Mouse (Mus musculus) liver, embryonic 15.5 days (tissue): ENCODE results near the gene Mitf. TPM values are rescaled to one million over a fixed set of nuclear protein-coding genes. Genes with fewer than 3 reads are reported as not detected.

Source experiments
- ATAC-seq: fragments of 200-750 bp; cut with Nextera tagmentation; 2 replicates; pipeline ENCODE4 v1.8.0; 2017; ENCODE audit warnings: moderate number of reproducible peaks, mild to moderate bottlenecking, moderate library complexity; ENCODE audit not compliant: insufficient read depth
- H3K27ac ChIP-seq: fragments of 300-500 bp; sonication (generic); replicated peaks from 2 replicates; pipeline ENCODE4 v1.5.1; 2015; ENCODE audit warnings: mild to moderate bottlenecking, inconsistent platforms
- H3K27me3 ChIP-seq: fragments of 300-500 bp; sonication (generic); 2 replicates; pipeline ENCODE4 v1.6.1; 2015; ENCODE audit warnings: mild to moderate bottlenecking, inconsistent platforms
- H3K36me3 ChIP-seq: fragments of 300-500 bp; sonication (generic); replicated peaks from 2 replicates; pipeline ENCODE4 v1.6.1; 2015; ENCODE audit warnings: moderate library complexity, mild to moderate bottlenecking, inconsistent platforms
- H3K4me1 ChIP-seq: fragments of 300-500 bp; sonication (generic); replicated peaks from 2 replicates; pipeline ENCODE4 v1.6.1; 2015; ENCODE audit warnings: inconsistent platforms
- H3K4me2 ChIP-seq: fragments of 300-500 bp; sonication (generic); 2 replicates; pipeline ENCODE4 v1.6.1; 2015; ENCODE audit warnings: moderate library complexity, mild to moderate bottlenecking, inconsistent platforms
- H3K4me3 ChIP-seq: fragments of 300-500 bp; sonication (generic); replicated peaks from 2 replicates; pipeline ENCODE4 v1.5.1; 2015; ENCODE audit warnings: mild to moderate bottlenecking, inconsistent platforms
- H3K9ac ChIP-seq: fragments of 300-500 bp; sonication (generic); 2 replicates; pipeline ENCODE4 v1.6.1; 2015; ENCODE audit warnings: moderate library complexity, mild to moderate bottlenecking, inconsistent platforms
- H3K9me3 ChIP-seq: fragments of 300-500 bp; sonication (generic); replicated peaks from 2 replicates; pipeline ENCODE4 v1.6.1; 2016; ENCODE audit warnings: inconsistent platforms
- WGBS: fragments of 180-500 bp; shearing (Covaris S2); methylation state at CpG from one replicate; pipeline ENCODE4 v1.1.7; 2015; ENCODE audit warnings: mixed read lengths; ENCODE audit not compliant: insufficient replicate concordance; 5-methylcytosine and 5-hydroxymethylcytosine counted together
- polyA plus RNA-seq: library from polyadenylated mRNA; unstranded; fragments of >200 nt; fragmentation: Nextera tagmentation; extraction: Ambion mirVana; gene quantifications from 2 replicates; pipeline ENCODE4 v1.2.1, GENCODE M21; 2015

Gene Mitf
- polyA plus RNA-seq, 1 experiment from 2014 or later: 0.51 TPM

DNA sequence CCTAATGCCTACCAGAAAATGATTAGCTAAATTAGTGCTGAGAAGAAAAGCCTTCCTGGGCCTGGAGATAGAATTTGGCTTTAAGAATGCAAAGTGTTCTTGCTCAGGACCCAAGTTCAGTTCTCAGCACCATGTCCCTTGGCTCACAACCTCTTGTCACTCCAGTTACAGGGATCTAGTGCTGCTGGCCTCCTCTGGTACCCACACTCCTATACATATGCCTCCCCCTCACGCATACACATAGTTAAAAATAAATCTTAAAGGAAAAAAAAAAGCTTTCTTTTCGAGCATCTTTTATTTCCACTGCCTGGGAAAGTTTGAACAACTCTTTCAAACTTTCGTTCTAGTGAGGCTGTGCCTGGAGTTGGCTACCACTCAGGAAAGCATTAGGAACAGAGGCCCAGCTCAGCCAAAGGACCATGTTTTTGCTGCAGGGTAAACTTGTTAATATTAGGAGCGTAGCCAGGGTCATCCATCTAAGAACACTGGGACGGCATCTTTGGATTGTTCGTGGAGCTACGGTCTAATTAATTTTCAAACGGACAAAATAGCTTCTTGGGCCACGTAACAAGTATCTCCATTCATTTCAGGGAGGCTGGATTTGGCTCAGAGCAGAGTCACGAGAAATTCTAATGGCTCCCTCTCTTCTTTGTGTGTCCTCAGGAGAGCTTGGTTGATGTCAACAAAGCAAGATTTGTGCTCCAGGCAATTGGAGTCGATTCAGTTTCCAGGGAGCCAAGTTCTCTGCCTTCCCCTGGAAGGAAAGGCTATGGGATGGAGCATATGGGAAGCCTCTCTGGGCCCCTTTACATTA is 239.7 kb downstream of the Mitf start:
- WGBS: 69% methylated on average over 11 of the region's 11 CpGs
- no peaks in the 10 kb centered on the region for H3K27me3 ChIP-seq
- H3K9me3 ChIP-seq: no peaks in the 10 kb centered on the region
- H3K4me1 ChIP-seq: no peaks in the 10 kb centered on the region
- H3K27ac ChIP-seq: no peak overlapping the region
- no peak overlapping the region for H3K9ac ChIP-seq
- no peaks in the 10 kb centered on the region for H3K36me3 ChIP-seq
- no peak for ATAC-seq
- no peak overlapping the region for H3K4me3 ChIP-seq
- H3K4me2 ChIP-seq: no peak overlapping the region

DNA sequence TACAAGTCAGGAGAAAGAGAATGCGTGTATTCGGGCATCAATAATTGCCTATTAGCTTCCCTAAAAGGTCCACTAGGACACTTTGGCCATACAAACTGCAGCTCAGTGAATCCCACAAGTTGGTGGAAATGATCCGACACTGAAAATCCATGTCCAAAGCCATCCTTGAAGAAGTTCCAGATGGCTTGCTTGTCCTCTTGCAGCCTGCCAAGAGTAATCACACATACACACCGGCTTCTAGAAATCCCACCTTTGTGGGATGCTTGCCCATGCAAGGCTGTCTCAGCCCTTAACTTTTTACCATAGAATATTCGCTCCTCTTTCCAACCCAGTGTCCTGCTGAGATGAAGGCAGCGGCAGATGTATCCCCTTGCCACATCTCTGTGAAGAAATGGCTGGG is 240.9 kb downstream of the Mitf start:
- Histone ChIP-seq H3K27ac (no peak overlapping the region), H3K36me3 (no peaks in the 10 kb centered on the region), H3K4me2 (no peak overlapping the region), H3K9ac (no peak overlapping the region), H3K9me3 (no peaks in the 10 kb centered on the region), H3K27me3 (no peaks in the 10 kb centered on the region), H3K4me3 (no peak overlapping the region), H3K4me1 (no peaks in the 10 kb centered on the region)
- no peak for ATAC-seq
- WGBS: 61% methylated on average over 6 of the region's 6 CpGs

DNA sequence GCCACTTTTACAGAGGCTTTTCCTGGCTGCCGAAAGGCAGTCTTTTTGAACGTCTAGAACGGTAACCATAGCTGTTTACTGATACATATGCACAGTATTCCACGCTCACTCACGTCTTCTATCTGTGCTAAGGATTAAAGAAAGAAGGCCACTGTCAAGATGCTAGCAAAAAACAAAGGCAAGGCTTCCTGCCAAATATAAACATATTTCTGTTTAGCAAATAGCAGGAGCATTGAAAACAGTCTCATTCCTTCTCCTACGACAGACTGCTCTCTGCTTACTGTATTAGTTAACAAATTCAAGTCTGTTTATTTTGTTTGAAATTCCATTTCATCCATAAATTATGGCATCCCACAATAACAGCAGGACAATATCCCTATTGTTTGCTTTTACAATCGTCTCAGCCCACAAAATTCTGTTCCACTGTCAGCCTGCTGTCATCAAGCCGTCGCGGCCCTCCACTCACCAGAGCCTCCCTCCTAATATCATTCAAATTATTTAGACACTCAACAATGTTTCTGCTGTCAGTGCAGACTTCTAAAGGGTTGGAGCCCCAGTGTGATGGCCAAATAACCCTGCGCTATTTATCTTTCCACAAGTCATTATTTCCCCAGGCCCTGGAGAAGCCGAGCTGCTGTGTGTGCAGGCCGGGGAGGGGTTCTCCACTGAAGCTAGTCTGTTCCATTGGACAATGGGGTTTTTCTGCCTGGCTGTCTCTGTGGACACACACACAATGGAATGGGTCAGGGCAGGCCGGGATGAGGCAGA is 242.0 kb downstream of the Mitf start:
- Histone ChIP-seq H3K4me3 (no peak overlapping the region), H3K27ac (no peak overlapping the region), H3K27me3 (no peaks in the 10 kb centered on the region), H3K4me2 (no peak overlapping the region), H3K36me3 (no peaks in the 10 kb centered on the region), H3K4me1 (no peaks in the 10 kb centered on the region), H3K9ac (no peak overlapping the region), H3K9me3 (no peaks in the 10 kb centered on the region)
- 59% methylated on average over 14 of the region's 14 CpGs for WGBS
- no peak for ATAC-seq

DNA sequence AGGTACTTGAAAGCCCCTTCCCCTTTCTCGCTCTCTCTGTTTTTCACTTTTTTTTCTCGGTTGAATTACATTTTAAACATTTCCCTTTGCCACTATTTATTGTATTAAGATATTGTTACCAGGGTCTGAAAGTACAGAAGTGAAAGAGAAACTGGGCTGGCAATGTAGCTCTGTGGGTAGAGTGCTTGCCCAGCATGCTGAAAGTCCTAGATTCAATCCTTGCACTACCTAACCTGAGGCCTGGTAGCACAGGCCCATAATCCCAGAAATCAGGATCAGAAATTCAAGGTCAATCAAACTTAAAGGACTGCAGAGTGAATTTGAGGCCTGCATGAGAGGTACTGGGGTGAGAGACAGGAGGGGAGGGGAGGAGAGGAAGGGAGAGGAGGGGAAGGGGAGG is 242.7 kb downstream of the Mitf start:
- Histone ChIP-seq H3K27me3 (no peaks in the 10 kb centered on the region), H3K9ac (no peak overlapping the region), H3K27ac (no peak overlapping the region), H3K4me1 (no peaks in the 10 kb centered on the region), H3K36me3 (no peaks in the 10 kb centered on the region), H3K9me3 (no peaks in the 10 kb centered on the region), H3K4me3 (no peak overlapping the region), H3K4me2 (no peak overlapping the region)
- no peak for ATAC-seq
- WGBS: 66% methylated on average over 2 of the region's 2 CpGs

DNA sequence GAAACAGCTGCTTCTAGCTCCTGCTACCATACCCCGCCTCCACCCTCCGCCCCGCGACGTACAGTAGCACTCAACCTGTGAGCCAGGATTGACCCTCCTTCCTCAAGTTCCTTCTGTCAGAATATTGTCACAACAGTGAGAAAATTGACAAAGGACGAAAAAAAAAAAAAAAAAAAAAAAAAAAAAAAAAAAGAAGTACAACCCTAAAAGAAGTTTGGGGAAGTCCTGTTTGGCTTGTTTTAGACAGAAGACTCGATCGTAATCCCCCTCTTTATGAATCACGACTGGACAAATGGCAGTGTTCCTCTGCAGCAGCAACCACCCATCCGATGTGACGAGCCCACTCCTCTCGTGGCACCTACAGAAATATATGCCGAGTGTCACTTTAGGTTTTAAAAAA is 255.0 kb downstream of the Mitf start:
- Histone ChIP-seq H3K36me3 (no peaks in the 10 kb centered on the region), H3K4me1 (no peaks in the 10 kb centered on the region), H3K9ac (no peak overlapping the region), H3K27ac (no peak overlapping the region), H3K9me3 (no peaks in the 10 kb centered on the region), H3K4me2 (no peak overlapping the region), H3K4me3 (no peak overlapping the region), H3K27me3 (no peaks in the 10 kb centered on the region)
- 68% methylated on average over 13 of the region's 13 CpGs for WGBS
- no peak for ATAC-seq

DNA sequence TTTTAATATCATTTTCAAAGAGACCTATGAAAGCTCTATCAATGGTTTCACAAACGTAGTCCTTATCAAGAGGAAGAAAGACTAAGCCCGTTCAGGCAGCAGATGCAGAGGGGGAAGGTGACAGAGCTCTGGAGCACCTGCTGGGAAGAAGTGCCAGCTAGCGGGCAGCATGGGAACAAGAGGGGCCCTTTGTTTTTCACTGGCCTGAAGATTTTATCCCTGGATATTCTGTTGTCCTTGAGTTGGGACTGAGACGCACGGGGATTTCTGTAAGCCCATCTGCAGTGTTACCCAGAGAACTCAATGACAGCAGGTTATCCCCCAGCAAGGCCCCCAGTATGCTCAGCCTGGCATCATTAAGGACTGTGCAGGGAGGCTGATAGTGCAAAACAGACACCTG is 258.1 kb downstream of the Mitf start:
- 33% methylated on average over 5 of the region's 5 CpGs for WGBS

DNA sequence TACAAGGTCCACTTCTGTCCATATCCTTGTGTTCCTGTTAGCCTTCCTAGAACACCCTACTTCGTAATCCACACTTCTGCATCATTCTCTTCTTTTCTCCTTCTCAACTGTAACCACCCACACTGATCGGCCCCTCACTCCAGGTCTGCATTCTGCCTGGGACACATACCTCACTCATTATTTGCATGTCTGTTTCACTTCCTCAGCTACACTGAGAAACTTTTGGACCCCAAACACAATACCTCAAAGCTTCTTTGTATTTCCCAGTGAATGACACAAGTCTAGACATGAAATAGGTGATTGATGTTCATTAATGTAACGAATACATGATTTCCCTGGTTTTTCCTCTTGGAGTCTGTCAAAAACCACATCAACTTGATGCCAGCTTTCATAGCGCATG is 259.6 kb downstream of the Mitf start:
- 59% methylated on average over 4 of the region's 4 CpGs for WGBS
- H3K4me2 ChIP-seq: no peak overlapping the region
- no peak overlapping the region for H3K4me3 ChIP-seq
- H3K27ac ChIP-seq: no peak overlapping the region
- no peaks in the 10 kb centered on the region for H3K4me1 ChIP-seq
- no peak for ATAC-seq
- no peaks in the 10 kb centered on the region for H3K36me3 ChIP-seq
- H3K9ac ChIP-seq: no peak overlapping the region
- H3K9me3 ChIP-seq: no peaks in the 10 kb centered on the region
- H3K27me3 ChIP-seq: no peaks in the 10 kb centered on the region

More for the DNA sequence above, 258.1 kb downstream of the Mitf start:
- Histone ChIP-seq H3K4me3 (no peak overlapping the region), H3K4me1 (no peaks in the 10 kb centered on the region), H3K27me3 (no peaks in the 10 kb centered on the region), H3K9me3 (no peaks in the 10 kb centered on the region), H3K27ac (no peak overlapping the region), H3K36me3 (no peaks in the 10 kb centered on the region), H3K4me2 (no peak overlapping the region), H3K9ac (no peak overlapping the region)
- no peak for ATAC-seq

Other genes starting within 250 kb of the Mitf start
- 6.5 and 7.9 TPM in 2 replicates for gene Frmd4b, start 189.5 kb upstream of the Mitf start, polyA plus RNA-seq